Mouse (Mus musculus) lung, adult 18-20 months (tissue): ENCODE results near the gene Birc3.
A peak's percentile ranks its signal among the peaks of the same experiment; 100 is the strongest.
"Not testable (repeated sequence)": the region's sequence is repeated elsewhere in the genome, so short reads cannot be mapped to it uniquely, and the experiment has no call there.

Experiments used
- DNase-seq, 2 experiments: peaks; one replicate each; pipeline ENCODE4 v3.0.0; 2022; ENCODE audit warnings: mixed read lengths in 2 of 2

Birc3 gene

DNA sequence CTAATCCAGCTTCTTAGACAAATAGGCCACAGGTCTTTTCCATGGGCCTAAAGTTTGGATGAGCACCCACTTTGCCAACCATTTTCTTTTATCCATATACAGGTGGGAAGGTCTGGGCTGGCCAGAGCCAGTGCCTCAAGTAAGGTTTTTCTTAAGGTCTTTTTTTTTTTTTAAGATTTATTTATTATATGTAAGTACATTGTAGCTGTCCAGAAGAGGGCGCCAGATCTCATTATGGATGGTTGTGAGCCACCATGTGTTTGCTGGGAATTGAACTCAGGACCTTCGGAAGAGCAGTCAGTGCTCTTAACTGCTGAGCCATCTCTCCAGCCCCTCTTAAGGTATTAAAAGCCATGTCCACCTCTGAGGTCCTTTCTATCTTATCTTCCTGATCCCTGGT is 6.0 kb downstream of the Birc3 start:
- DNase-seq, result not testable (repeated sequence)

DNA sequence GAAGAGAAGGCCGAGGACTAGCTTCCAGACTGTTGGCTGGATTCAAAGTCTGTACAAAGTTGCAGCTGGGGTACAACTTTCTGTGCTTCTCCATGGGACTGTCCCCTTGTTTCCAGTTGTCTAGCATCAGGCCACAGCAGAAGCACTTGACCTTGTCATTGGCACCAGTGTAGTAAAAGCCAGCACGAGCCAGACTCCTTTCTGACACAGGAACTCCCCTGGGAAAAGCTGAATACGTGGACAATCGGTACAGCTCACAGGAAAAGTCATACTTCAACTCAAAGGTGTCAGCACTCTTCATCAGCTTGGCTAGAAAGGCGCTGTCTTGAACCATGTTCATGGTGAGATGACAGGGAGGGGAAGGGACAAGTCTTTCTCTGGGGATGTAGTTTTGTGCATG is 12.0 kb downstream of the Birc3 start:
- DNase-seq, result no peak

- DNase-seq, result no peak
Measured at GRCm38 (mm10) chr9:7855912-7856311, 17.1 kb downstream of the Birc3 start.

GRCm38 (mm10) chr9:7855374-7855773 is 17.6 kb downstream of the Birc3 start:
- DNase-seq, result peak in 1 of 2 experiments; percentile 50

- DNase-seq, result not testable (repeated sequence)
Measured at GRCm38 (mm10) chr9:7854196-7854595, 18.8 kb downstream of the Birc3 start.

GRCm38 (mm10) chr9:7852346-7853230 is 20.4 kb downstream of the Birc3 start:
- no peak for DNase-seq

DNA sequence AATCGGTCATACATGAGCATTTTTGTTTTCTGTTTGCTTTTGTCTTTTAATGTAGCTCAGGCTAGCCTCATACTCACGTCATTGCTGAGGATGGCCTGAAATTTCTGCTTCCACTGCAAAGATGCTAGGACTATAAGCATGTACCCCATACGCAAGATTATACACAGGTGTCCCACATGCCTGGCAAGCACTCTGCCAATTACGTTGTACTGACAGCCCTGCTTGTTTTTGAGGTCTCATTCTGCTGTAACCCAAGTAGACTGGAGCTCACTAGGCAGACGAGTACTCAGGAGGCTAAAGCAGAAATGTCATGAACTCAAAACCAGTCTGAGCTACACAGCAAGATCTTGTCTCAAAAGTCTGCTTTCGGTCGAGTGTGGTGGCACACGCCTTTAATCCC is 21.1 kb downstream of the Birc3 start:
- DNase-seq, result no peak

DNA sequence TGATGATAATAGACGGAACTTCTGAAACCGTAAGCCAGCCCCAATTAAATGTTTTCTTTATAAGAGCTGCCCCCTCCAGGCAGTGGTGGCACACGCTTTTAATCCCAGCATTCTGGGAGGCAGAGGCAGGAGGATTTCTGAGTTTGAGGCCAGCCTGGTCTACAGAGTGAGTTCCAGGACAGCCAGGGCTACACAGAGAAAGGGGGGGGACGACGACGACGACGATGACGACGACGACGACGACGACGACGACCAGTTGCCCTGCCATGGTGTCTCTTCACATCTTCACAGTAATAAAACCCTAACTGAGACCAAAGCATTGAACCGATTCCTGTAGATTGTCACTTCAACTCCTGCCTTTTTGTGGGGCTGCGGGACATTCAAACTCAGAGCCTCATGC is 24.8 kb downstream of the Birc3 start:
- no peak for DNase-seq

- DNase-seq, result no peak
Measured at GRCm38 (mm10) chr9:7846667-7847199, 26.3 kb downstream of the Birc3 start.

- no peak for DNase-seq
Measured at GRCm38 (mm10) chr9:7845216-7845895, 27.6 kb downstream of the Birc3 start.

- DNase-seq, result no peak
Measured at GRCm38 (mm10) chr9:7841221-7841620, 31.8 kb downstream of the Birc3 start.

DNA sequence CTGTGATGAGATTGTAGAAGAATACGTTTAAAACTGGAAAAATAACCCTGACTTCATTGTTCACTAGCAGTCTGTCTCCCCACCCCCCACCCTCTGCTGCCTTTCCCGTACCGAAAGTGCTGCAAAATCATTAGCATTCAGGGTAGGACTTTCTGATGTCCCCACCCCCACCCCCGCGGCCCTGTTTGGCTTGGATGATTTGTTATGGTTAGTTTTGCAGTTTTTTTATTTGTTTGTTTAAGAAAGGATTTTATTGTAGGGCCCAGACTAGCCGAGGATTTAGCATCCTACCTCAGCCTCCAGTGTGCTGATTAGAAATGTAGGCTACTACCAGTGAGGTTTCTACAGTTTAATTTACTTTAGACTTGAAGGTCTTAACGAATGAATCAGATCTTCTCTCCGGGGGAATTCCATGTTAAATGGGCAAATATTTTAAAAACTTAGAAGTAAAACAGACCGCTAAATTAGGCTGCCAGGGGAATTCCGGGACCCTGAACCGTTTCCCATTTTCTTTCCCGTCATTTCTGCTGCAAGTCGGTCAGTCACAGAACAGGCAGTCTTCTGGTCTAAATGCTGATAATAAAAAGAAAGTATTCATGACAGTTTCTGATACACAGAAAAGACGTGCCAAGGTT is 35.1 kb downstream of the Birc3 start:
- DNase-seq, result no peak

DNA sequence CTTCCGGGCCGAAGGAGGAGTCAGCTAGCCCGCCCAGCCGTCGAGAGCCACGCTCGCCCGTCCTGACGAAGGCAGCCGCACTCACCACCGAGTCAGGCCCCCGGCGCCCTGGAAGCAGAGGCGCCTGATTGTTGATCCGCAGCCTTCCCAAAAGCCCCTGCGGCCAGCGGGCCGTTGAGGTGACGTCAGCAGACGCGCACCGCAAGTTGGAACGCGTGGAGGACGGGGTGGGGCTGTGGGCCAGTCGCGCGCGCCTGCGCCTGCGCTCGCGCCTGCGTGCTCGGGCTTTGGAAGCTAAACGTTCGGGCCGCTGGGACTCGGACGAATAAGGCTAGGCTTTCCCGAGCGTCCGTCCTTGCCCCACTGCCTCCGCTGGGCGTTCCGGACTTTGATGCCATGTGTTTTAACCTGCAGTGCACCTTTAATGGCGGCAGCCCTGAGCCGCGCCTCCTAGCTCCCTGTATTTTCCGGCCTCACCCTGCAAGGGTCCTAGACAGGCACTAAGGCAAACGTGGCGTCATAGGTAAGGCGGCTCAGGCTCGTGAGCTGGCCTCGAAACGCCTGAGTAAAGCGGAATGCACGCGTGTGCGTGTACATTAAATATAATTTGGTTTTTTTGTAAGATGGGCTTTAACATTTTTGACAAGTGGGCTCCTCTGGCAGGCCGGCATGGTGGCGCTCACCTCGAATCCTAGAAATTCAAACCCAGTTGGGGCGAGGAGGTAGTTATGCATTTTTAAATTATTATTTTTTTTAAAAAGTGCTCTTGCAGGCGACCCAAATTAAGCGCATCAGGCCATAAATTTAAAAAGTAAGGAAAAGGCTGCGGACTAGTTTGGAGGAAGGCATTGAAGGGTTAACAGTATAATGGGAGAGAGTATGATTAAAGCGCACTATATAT is 35.8 kb downstream of the Birc3 start, which contains the start of gene Birc2:
TSS of gene Birc2 (minus strand) at position 160 of the 901 bp plus-strand sequence.
- peak; percentile 96 to 97 for DNase-seq

DNA sequence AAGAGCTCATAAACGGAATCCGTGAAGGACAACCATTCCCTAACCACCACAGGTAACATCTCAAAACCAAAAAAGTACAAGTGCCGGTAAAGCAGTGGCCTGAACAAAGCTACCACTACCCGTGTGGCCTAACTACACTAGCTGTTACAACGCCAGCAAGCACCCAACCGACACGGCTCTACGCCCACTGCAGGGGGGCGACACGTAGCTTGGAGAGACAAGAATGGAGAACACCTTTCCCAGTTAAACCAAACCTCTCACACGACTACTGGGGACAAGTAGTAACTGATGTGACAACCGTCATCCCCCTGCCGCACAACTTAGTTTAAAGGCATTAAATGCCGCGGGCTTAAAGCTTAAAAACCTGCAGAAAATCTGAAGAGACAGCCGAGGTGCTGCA is 36.7 kb downstream of the Birc3 start:
- peak; percentile 52 to 53 for DNase-seq

- no peak for DNase-seq
Measured at GRCm38 (mm10) chr9:7835302-7835701, 37.7 kb downstream of the Birc3 start.

GRCm38 (mm10) chr9:7833421-7833820 is 39.6 kb downstream of the Birc3 start:
- no peak for DNase-seq

DNA sequence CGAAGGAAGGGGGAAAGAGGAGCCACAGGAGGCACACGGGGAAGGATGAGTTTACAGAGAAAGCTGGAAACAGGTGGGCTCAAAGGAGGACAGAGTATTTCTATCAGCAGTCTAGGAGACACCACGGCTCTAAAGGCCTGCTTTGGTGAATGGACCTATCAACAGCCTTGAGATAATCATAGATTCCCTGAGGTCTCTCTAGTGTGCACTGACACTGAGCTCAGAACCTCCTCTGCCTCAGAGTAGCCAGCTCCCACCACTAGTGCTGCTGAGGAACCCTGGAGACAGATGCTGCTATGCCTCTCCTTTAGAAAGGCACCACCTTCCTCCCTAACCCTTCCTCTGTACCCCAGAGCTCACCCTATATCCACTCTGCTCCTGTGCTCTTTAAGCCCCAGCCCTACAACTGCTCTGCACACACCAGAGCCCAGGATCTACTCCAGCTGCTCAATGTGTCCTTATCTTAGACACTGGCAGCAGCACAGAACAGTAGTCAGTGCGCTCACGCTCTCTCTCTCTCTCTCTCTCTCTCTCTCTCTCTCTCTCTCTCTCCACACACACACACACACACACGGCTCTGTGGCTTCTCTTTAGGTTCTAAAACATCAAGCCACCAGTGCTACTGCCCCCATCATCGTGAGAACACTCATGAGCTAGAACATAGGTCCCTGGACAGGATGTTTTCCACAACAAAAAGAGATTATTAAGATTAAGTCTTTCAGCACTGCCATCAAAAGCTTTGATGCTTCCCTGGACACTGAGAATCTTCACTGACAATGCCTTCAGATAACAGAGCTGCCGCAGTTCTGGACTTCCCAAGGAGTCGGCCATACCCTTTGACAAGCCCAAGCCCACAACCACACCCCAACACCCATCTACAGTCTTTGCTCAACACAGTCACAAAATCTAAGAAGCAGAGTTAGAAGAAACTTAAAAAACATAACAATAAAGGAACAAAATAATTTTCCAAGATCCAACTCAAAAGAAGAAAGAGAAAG is 43.2 kb downstream of the Birc3 start:
- no peak for DNase-seq

DNA sequence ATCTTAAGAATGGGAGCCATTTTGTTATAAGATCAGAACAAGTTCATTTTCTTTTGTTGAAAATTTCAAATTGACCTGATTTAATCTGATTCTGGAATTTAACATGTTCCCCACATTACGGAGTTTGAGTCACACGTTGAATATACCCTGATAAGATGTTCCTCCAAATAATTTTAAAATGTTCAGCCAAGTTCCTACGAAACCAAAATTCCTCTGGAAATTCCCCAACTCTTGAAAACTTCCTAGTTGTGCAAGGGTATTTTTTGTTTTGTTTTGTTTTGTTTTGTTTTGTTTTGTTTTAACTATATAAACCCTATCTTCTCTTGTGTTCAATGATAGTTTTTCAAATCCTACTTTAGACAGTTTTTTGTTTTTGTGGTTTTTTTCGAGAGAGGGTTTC is 44.3 kb downstream of the Birc3 start:
- DNase-seq, result no peak

DNA sequence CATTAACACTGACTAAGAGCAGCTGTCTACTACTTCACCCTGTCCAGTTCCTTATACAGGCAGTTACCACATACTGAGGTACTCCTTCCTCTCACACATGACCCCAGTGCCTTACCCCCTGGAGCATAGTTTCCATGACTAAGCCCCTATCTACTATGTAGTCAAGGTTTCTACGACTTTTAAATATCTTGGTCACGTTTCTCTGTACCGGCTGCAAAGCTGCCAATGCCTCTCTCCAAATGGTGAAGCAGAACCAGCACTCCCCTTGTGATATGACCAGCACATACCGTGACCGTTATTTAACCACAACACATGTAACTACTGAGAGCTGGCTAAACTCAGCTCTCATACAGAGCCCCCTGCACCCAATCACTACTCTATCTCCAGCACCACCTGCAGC is 48.1 kb downstream of the Birc3 start:
- DNase-seq, result no peak

DNA sequence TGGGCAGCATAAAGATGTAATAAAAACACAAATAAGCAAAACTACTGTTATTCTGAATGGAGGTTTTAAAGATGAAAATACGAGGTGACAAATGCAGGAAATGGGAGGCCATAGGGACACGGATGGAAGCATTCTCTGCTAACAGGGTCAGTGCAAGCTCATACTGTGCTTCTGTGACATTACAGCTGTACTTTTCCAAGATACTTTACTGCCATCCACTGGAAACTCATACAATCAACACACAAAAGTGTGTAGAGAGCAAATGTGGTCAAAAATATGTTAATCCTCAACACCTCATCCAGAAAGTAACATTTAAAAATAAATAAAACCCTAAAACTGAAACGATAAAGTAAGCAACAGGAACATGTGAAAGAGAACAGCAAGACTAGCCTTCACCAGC is 50.2 kb downstream of the Birc3 start:
- DNase-seq, result no peak

GRCm38 (mm10) chr9:7805101-7805506 is 67.9 kb downstream of the Birc3 start:
- no peak for DNase-seq
